ENCODE assay signal across 8 mouse cellular contexts in genomic region chr10:84438049-84438422, GRCm38 (mm10). TPM values are rescaled to one million over a fixed set of nuclear protein-coding genes. Genes with fewer than 3 reads are reported as not detected.
DNase-seq lines count a peak whose midpoint lies in the region; ATAC-seq lines count a peak whose summit lies in the region.

No protein-coding gene starts in this region.

- peak overlapping the region; percentile 93 for H3K4me2 ChIP-seq in intestine, embryonic 16.5 days (ENCODE audit: low read depth, low read length)
- H3K4me2 ChIP-seq in midbrain, embryonic 11.5 days: peak overlapping the region; percentile 92

- no peaks in the 10 kb centered on the region for H3K9me3 ChIP-seq in intestine, embryonic 16.5 days (ENCODE audit: control insufficient read depth, low read length)
- no peaks in the 10 kb centered on the region for H3K9me3 ChIP-seq in midbrain, embryonic 11.5 days (ENCODE audit: control insufficient read depth, low read length)

- H3K4me3 ChIP-seq in intestine, embryonic 16.5 days (ENCODE audit: low read length): peak overlapping the region; percentile 80; the same call in 1 of the 2 replicates
- peak overlapping the region; percentile 75 for H3K4me3 ChIP-seq in midbrain, embryonic 11.5 days (ENCODE audit: low read depth, low read length)

- intact Hi-C loops in left cerebral cortex, postnatal 25 days (cut with DNase I): loop anchor here (1.0 to 10.0 kb wide), 4 partner anchors 80 to 616 kb away; no protein-coding TSS in a partner anchor

- peaks cover 7% of the 10 kb centered on the region; the same call in 1 of the 2 replicates for H3K27me3 ChIP-seq in intestine, embryonic 16.5 days (replicated peaks; ENCODE audit: control insufficient read depth, insufficient read depth, low read length)
- no peaks in the 10 kb centered on the region for H3K27me3 ChIP-seq in midbrain, embryonic 11.5 days (ENCODE audit: control insufficient read depth, insufficient read depth, low read length)

- peaks cover 15% of the 10 kb centered on the region for H3K4me1 ChIP-seq in intestine, embryonic 16.5 days (ENCODE audit: control insufficient read depth, insufficient read depth, low read length)
- H3K4me1 ChIP-seq in midbrain, embryonic 11.5 days (ENCODE audit: control insufficient read depth, insufficient read depth, low read length): peaks cover 46% of the 10 kb centered on the region

- H3K27ac ChIP-seq in intestine, embryonic 16.5 days (ENCODE audit: low read length): peak overlapping the region; percentile 26; the same call in 1 of the 2 replicates
- H3K27ac ChIP-seq in midbrain, embryonic 11.5 days (ENCODE audit: low read depth, low read length): peak overlapping the region; percentile 67

- 0% methylated on average over 7 of the region's 7 CpGs for WGBS in intestine, embryonic 16.5 days
- WGBS in midbrain, embryonic 11.5 days: 1% methylated on average over 7 of the region's 7 CpGs

- DNase-seq in adrenal gland, adult 18-20 months (ENCODE audit: low spot score in 2 of 2): peak; percentile 95 to 97
- peak; percentile 98 for DNase-seq in embryo, embryonic 10.5 days (ENCODE audit: low spot score)
- DNase-seq in gastrocnemius, postnatal 4 days (ENCODE audit: low spot score in 2 of 2): peak; percentile 96
- peak; percentile 99 for DNase-seq in left cerebral cortex, postnatal 25 days (ENCODE audit: low spot score in 2 of 2)
- DNase-seq in midbrain, embryonic 11.5 days (ENCODE audit: low spot score, missing footprints): peak; percentile 99
- DNase-seq in right cerebral cortex, postnatal 4 days: peak; percentile 100
- peak; percentile 89 for DNase-seq in yolk sac, embryonic 10.5 days (ENCODE audit: low spot score)

- no peaks in the 10 kb centered on the region for H3K36me3 ChIP-seq in intestine, embryonic 16.5 days (ENCODE audit: control insufficient read depth, insufficient read depth, low read length)
- H3K36me3 ChIP-seq in midbrain, embryonic 11.5 days (ENCODE audit: control insufficient read depth, insufficient read depth, low read length): peaks cover 2% of the 10 kb centered on the region

- peak; percentile 14; the same call in 1 of the 2 replicates for ATAC-seq in intestine, embryonic 16.5 days
- peak; percentile 40 for ATAC-seq in midbrain, embryonic 11.5 days (ENCODE audit: low FRiP score)

- 0 out of 2 replicates have a peak overlapping the region, but pooled peaks have one; percentile 23 for H3K9ac ChIP-seq in intestine, embryonic 16.5 days (ENCODE audit: low read depth, low read length)
- H3K9ac ChIP-seq in midbrain, embryonic 11.5 days (ENCODE audit: low read length): peak overlapping the region; percentile 100

RNA-seq across cellular contexts. Expression of gene Nuak1, which starts 2.4 kb away (rescaled TPM):
- 1 to 10 TPM; 5.4 to 6.8 TPM for total RNA-seq in adrenal gland, adult 18-20 months (2021)
- total RNA-seq in gastrocnemius, postnatal 4 days (2021): 10 to 100 TPM; 19.9 to 20.7 TPM
- 0.59 and 0.66 TPM in 2 replicates for polyA plus RNA-seq in intestine, embryonic 16.5 days (2015; fragmentation: Nextera tagmentation; extraction: Ambion mirVana)
- total RNA-seq in left cerebral cortex, postnatal 25 days (2021): 10 to 100 TPM; 58.3 to 86.5 TPM
- polyA plus RNA-seq in midbrain, embryonic 11.5 days (2014; fragmentation: Nextera tagmentation; extraction: Ambion mirVana): 4.8 TPM in 2 replicates

Comparison
In these comparisons a context has a peak if more than half of its experiments do, and no peak if none do; other contexts are left out.
1. Peak in every context shown above with its lines: DNase-seq, ATAC-seq, H3K4me3 ChIP-seq and H3K27ac ChIP-seq.